Mouse (Mus musculus) cortical plate, adult 2 months (tissue): ENCODE results near the gene Elmsan1. TPM values are rescaled to one million over a fixed set of nuclear protein-coding genes. Genes with fewer than 3 reads are reported as not detected.

ENCODE experiments used
- H3K27ac ChIP-seq: fragments of 200-500 bp; 2 replicates; pipeline ENCODE4 v1.5.1; 2012; ENCODE audit warnings: low read length, control low read depth, inconsistent platforms; ENCODE audit not compliant: insufficient read depth
- H3K4me1 ChIP-seq: fragments of 200-500 bp; 2 replicates; pipeline ENCODE4 v1.6.1; 2011; ENCODE audit warnings: low read length; ENCODE audit not compliant: control insufficient read depth, insufficient read depth
- H3K4me3 ChIP-seq: fragments of 200-500 bp; 2 replicates; pipeline ENCODE4 v1.5.1; 2011; ENCODE audit warnings: mild to moderate bottlenecking, low read length, control low read depth; ENCODE audit not compliant: insufficient read depth
- CTCF ChIP-seq: fragments of 200-500 bp; IDR thresholded peaks from 2 replicates; pipeline ENCODE4 v1.5.1; 2011; ENCODE audit warnings: mild to moderate bottlenecking, control low read depth, low read length; ENCODE audit not compliant: insufficient read depth; ENCODE audit errors: extremely low read depth
- POLR2A ChIP-seq: fragments of 200-500 bp; IDR thresholded peaks from 2 replicates; pipeline ENCODE4 v1.6.1; 2011; ENCODE audit warnings: mild to moderate bottlenecking, low read length, control low read depth; ENCODE audit not compliant: insufficient read depth; ENCODE audit errors: extremely low read depth
- polyA plus RNA-seq: library from polyadenylated mRNA; depleted of rRNA; stranded (reverse); fragments of >200 nt; gene quantifications from 2 replicates; pipeline ENCODE4 v1.2.3, GENCODE M21; 2012

Elmsan1 gene
- polyA plus RNA-seq, 1 experiment = 6.9 TPM

- peak overlapping the region; percentile 68 for H3K27ac ChIP-seq
- H3K4me3 ChIP-seq = no peak overlapping the region
- no peak for TF ChIP-seq CTCF
- peaks cover 9% of the 10 kb centered on the region; the same call in 1 of the 2 replicates for H3K4me1 ChIP-seq
Measured at GRCm38 (mm10) chr12:84176886-84177765, 41.6 kb downstream of the Elmsan1 start.

- 0 out of 2 replicates have a peak, but pooled peaks have one; percentile 29 for TF ChIP-seq POLR2A
- TF ChIP-seq CTCF = no peak
- H3K4me1 ChIP-seq = peaks cover 7% of the 10 kb centered on the region; the same call in 1 of the 2 replicates
Measured at GRCm38 (mm10) chr12:84176126-84176769, 42.4 kb downstream of the Elmsan1 start.

GRCm38 (mm10) chr12:84175659-84176061, 43.0 kb downstream of the Elmsan1 start:
- peak overlapping the region; percentile 40 for H3K4me3 ChIP-seq
- peak; percentile 73 for TF ChIP-seq POLR2A
- no peak for TF ChIP-seq CTCF
- H3K27ac ChIP-seq = peak overlapping the region; percentile 68
- peaks cover 7% of the 10 kb centered on the region; the same call in 1 of the 2 replicates for H3K4me1 ChIP-seq

More at GRCm38 (mm10) chr12:84176126-84176769, 42.4 kb downstream of the Elmsan1 start:
- H3K4me3 ChIP-seq = peak overlapping the region; percentile 40
- H3K27ac ChIP-seq = peak overlapping the region; percentile 68

- Histone ChIP-seq H3K4me3 (no peak overlapping the region), H3K27ac (peak overlapping the region; percentile 68; the same call in 1 of the 2 replicates), H3K4me1 (peaks cover 7% of the 10 kb centered on the region; the same call in 1 of the 2 replicates)
- TF ChIP-seq CTCF (no peak), POLR2A (no peak)
Measured at GRCm38 (mm10) chr12:84174871-84175270, 43.8 kb downstream of the Elmsan1 start.

- TF ChIP-seq CTCF (no peak), POLR2A (no peak)
- Histone ChIP-seq H3K4me1 (peaks cover 7% of the 10 kb centered on the region; the same call in 1 of the 2 replicates), H3K4me3 (no peak overlapping the region), H3K27ac (0 out of 2 replicates have a peak overlapping the region, but pooled peaks have one; percentile 35)
Measured at GRCm38 (mm10) chr12:84174190-84174811, 44.4 kb downstream of the Elmsan1 start.

- peaks cover 7% of the 10 kb centered on the region; the same call in 1 of the 2 replicates for H3K4me1 ChIP-seq
- TF ChIP-seq POLR2A = no peak
- no peak for TF ChIP-seq CTCF
- no peak overlapping the region for H3K4me3 ChIP-seq
- H3K27ac ChIP-seq = peak overlapping the region; percentile 35; the same call in 1 of the 2 replicates
Measured at GRCm38 (mm10) chr12:84173309-84173915, 45.3 kb downstream of the Elmsan1 start.

GRCm38 (mm10) chr12:84172862-84173261, 45.8 kb downstream of the Elmsan1 start:
- no peak for TF ChIP-seq POLR2A
- TF ChIP-seq CTCF = no peak
- H3K4me1 ChIP-seq = peaks cover 7% of the 10 kb centered on the region; the same call in 1 of the 2 replicates
- H3K27ac ChIP-seq = no peak overlapping the region

GRCm38 (mm10) chr12:84172216-84172615, 46.5 kb downstream of the Elmsan1 start:
- Histone ChIP-seq H3K4me1 (peaks cover 7% of the 10 kb centered on the region; the same call in 1 of the 2 replicates), H3K4me3 (no peak overlapping the region), H3K27ac (no peak overlapping the region)
- no peak for TF ChIP-seq CTCF
- TF ChIP-seq POLR2A = no peak

More at GRCm38 (mm10) chr12:84172862-84173261, 45.8 kb downstream of the Elmsan1 start:
- no peak overlapping the region for H3K4me3 ChIP-seq

- no peak for TF ChIP-seq CTCF
- no peak for TF ChIP-seq POLR2A
- Histone ChIP-seq H3K4me3 (no peak overlapping the region), H3K27ac (no peak overlapping the region), H3K4me1 (peaks cover 3% of the 10 kb centered on the region; the same call in 1 of the 2 replicates)
Measured at GRCm38 (mm10) chr12:84170610-84171009, 48.1 kb downstream of the Elmsan1 start.
